Mouse (Mus musculus): ENCODE results near the gene Frmpd3. TPM values are rescaled to one million over a fixed set of nuclear protein-coding genes. Genes with fewer than 3 reads are reported as not detected.
"Not testable (repeated sequence)": the region's sequence is repeated elsewhere in the genome, so short reads cannot be mapped to it uniquely, and the experiment has no call there.

Frmpd3 gene
- 2.8 and 2.9 TPM in 2 replicates for polyA plus RNA-seq (2016; fragmentation: Nextera tagmentation; extraction: Ambion mirVana)

DNA sequence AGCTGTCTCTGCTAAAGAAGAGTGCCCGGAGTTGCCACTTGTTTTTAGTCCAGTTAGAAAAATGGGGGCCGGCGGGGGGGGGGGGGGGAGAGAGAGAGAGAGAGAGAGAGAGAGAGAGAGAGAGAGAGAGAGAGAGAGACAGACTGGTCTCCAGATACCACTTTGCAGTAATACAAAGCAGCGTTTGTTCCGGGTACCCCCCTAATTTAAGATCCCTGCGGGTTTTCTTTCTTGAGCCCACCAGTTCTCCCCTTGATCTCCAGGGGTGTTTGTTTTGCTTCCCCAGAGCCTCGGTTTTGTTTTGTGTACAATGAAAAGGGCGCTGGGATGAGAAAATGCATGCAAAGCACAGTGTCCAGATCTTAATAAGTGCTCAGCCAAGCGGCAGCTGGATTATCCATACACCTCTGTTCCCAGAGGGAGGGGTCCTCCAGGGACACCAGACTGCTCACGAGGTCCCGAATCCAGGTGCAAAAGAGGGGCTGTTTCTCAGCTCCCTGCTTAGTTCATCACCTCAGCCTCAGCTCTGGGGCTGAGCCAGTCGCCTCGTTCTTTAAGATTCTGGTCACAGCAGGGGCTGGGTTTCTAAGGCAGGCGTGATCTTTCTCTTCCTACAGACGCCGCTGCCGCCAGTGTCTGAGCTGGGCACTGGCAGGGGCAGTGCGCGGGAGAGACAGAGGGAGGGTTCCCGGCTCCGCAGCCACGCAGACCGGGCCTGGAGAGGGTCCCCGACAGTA lies at the start of gene Frmpd3:
TSS of gene Frmpd3 (plus strand) at position 608 of the 737 bp plus-strand sequence.
- Histone ChIP-seq H3K9me3 (no peaks in the 10 kb centered on the region), H3K9ac (replicated peaks) (peak within 1 kb of the TSS; percentile 39; the same call in 1 of the 2 replicates), H3K36me3 (no peaks in the 10 kb centered on the region), H3K4me3 (peak within 1 kb of the TSS; percentile 38), H3K4me2 (replicated peaks) (peak within 1 kb of the TSS; percentile 64), H3K27ac (replicated peaks) (0 out of 2 replicates have a peak within 1 kb of the TSS, but pooled peaks have one; percentile 7), H3K4me1 (no peaks in the 10 kb centered on the region), H3K27me3 (peaks cover 67% of the 10 kb centered on the region)
- 23% methylated on average over 23 of the region's 24 CpGs for whole genome bisulfite sequencing
- peak; percentile 90 for ATAC-seq (ENCODE audit: low FRiP score, low read depth)

DNA sequence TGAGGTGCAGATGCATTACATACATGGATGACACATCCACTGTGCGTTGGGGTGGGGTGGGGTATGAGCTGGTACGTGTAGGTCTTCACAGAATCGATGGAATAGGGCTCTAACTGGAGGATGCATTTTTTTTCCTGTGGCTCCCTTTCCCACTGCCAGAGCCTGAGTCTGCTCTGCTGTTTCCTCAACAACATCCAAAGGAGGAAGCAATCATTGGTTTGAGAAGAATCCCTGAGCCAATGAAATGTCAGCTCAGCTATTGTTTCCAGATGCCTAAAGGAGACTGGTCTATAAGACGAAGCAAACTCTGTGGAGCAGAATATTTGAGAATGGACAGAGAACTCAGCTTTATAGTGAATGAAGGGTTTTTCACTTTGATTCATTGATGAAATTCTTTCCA lies 38.3 kb upstream of the Frmpd3 start:
- no peak overlapping the region for H3K9ac ChIP-seq (replicated peaks)
- no peaks in the 10 kb centered on the region for H3K4me1 ChIP-seq
- 81% methylated on average over 4 of the region's 4 CpGs for WGBS
- no peaks in the 10 kb centered on the region for H3K9me3 ChIP-seq
- H3K27ac ChIP-seq (replicated peaks): no peak overlapping the region
- no peak for ATAC-seq (ENCODE audit: low FRiP score, low read depth)
- H3K27me3 ChIP-seq: peaks cover 50% of the 10 kb centered on the region
- H3K4me3 ChIP-seq: no peak overlapping the region
- no peak overlapping the region for H3K4me2 ChIP-seq (replicated peaks)
- H3K36me3 ChIP-seq: no peaks in the 10 kb centered on the region

DNA sequence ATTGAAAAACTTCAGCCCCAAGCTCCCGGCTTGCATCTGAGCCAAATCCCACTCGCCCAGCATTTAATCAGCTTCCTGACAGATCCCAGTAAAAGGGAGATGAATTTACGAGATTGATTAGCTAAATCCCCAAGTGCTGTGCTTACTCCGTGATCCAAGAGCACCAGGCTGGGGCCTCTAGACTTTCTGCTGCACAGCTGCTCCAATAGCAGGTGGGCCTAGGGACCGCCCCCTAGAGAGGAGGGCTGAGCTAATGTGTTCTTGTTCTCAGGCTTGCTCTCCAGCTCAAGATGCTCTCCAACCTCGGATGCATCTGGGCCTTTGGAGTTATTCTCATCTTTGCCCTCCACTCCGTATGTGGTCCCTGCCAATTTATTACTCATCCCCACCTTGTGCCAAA lies 36.4 kb upstream of the Frmpd3 start:
- Histone ChIP-seq H3K27me3 (peaks cover 62% of the 10 kb centered on the region), H3K9ac (replicated peaks) (no peak overlapping the region), H3K4me2 (replicated peaks) (no peak overlapping the region), H3K9me3 (no peaks in the 10 kb centered on the region), H3K4me3 (no peak overlapping the region), H3K36me3 (no peaks in the 10 kb centered on the region), H3K4me1 (no peaks in the 10 kb centered on the region), H3K27ac (replicated peaks) (no peak overlapping the region)
- WGBS: 51% methylated on average over 7 of the region's 7 CpGs
- ATAC-seq (ENCODE audit: low FRiP score, low read depth): no peak

DNA sequence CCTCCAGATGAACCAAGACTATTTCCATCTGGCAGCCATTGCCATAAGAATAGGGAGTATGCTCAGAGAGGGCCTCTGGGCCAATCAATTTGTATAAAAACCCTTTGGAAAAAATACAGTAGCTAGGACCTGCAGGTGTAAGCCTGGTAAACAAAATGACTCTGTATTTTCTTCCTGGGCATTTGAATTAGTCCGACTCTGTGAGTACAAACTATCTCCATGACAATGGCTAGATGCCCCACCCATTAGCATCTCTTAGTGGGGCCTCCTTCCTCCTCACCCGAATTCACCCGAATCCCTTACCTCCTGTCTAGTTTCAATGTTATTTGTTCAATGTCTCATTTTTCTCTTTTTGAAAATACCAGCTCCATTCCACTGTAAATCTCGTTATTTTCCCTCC lies 24.1 kb upstream of the Frmpd3 start:
- Histone ChIP-seq H3K36me3 (no peaks in the 10 kb centered on the region), H3K27me3 (peaks cover 31% of the 10 kb centered on the region)

DNA sequence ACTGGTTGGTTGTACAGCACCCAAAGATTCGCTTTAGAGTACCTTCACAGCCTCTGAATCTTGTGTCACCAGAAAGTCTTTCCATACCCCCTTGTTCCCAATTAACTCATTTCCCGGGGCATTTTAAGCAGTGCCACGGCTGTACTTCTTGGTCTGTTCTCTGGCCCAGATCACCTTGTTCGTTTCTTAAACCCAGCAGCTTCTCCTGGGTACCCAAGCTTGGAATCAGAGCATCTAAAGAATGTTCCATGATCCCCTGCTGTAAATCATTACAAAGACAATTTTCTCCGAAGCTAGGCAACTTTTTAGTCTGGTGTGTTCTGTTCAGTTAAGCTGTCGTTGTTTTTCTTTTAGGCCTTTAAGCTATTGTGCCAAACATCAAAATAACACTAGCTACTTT lies 22.9 kb upstream of the Frmpd3 start:
- no peak for ATAC-seq (ENCODE audit: low FRiP score, low read depth)
- Histone ChIP-seq H3K27ac (replicated peaks) (no peak overlapping the region), H3K9ac (replicated peaks) (no peak overlapping the region), H3K36me3 (no peaks in the 10 kb centered on the region), H3K4me2 (replicated peaks) (no peak overlapping the region), H3K27me3 (peaks cover 30% of the 10 kb centered on the region), H3K4me3 (no peak overlapping the region), H3K9me3 (no peaks in the 10 kb centered on the region), H3K4me1 (no peaks in the 10 kb centered on the region)
- WGBS: 84% methylated on average over 6 of the region's 6 CpGs

More for the DNA sequence above, 24.1 kb upstream of the Frmpd3 start:
- no peak overlapping the region for H3K9ac ChIP-seq (replicated peaks)
- ATAC-seq (ENCODE audit: low FRiP score, low read depth): no peak
- no peaks in the 10 kb centered on the region for H3K9me3 ChIP-seq
- no peak overlapping the region for H3K4me3 ChIP-seq
- H3K4me2 ChIP-seq (replicated peaks): no peak overlapping the region
- 73% methylated on average over 4 of the region's 4 CpGs for WGBS
- H3K4me1 ChIP-seq: no peaks in the 10 kb centered on the region
- H3K27ac ChIP-seq (replicated peaks): no peak overlapping the region

DNA sequence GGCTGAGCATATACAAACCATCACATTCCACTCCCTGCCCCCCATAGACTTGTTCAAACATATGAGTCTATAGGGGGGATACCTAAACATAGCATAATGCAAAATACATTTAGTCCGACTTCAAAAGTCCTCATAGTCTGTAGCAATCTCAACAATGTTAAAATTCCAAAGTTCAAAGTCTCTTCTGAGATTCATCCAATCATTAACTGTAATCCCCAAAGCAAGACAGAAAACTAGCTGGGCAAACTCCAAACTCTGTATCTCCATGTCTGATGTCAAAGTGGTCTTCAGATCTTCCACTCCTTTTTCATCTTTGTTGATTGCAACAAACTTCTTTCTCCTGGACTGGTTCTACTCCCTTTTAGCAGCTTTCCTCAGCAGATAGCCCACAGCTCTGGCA lies 21.4 kb upstream of the Frmpd3 start:
- ATAC-seq (ENCODE audit: low FRiP score, low read depth); H3K36me3 ChIP-seq; H3K27ac ChIP-seq (replicated peaks); H3K9me3 ChIP-seq; H3K4me1 ChIP-seq; H3K9ac ChIP-seq (replicated peaks); H3K4me3 ChIP-seq; H3K4me2 ChIP-seq (replicated peaks): not testable (repeated sequence)
- WGBS: 78% methylated on average over 1 of the region's 1 CpGs
- peaks cover 25% of the 10 kb centered on the region for H3K27me3 ChIP-seq

DNA sequence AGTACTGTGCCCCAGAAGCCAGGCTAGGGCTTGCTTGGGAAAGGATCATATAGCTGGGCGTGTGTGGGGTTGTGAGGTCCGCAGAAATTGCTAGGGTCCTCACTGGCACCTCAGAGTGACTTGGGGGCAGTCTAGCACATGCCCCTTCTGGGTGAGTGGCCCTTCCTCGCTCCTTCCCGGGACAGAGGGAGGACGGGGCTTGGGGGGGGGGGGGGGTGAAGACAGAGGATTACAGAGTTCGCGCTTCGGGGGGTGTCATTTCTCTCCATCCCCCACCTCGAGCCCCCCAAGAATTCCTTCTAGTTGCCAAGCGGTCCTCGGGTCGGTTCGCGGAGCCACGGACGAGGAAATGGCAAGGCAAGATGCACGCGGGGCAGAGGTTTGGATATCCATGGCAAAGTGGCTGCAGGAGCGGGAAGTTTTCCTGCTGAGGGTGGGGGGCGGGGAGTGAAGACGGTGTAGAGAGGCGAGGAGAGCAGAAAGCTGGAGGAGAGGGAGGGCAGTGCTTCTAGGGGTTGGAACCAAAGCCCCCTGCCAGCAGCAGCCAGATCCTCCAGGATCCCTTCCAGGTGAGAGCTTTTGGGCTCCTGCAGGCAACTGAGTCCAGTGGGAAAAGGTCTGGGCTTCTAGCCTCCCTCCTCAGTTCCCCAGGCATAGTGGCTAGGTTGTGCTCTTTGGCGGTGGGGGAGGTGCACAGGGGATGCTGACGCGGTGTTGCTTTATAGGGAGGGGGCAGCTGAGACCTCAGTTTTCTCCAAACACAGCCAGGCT lies 515 bp downstream of the Frmpd3 start:
- Histone ChIP-seq H3K27ac (replicated peaks) (0 out of 2 replicates have a peak overlapping the region, but pooled peaks have one; percentile 7), H3K4me2 (replicated peaks) (peak overlapping the region; percentile 64), H3K36me3 (no peaks in the 10 kb centered on the region), H3K9ac (replicated peaks) (peak overlapping the region; percentile 39; the same call in 1 of the 2 replicates), H3K27me3 (peaks cover 61% of the 10 kb centered on the region), H3K4me3 (peak overlapping the region; percentile 38), H3K4me1 (no peaks in the 10 kb centered on the region), H3K9me3 (no peaks in the 10 kb centered on the region)
- peak; percentile 70; the same call in 1 of the 2 replicates for ATAC-seq (ENCODE audit: low FRiP score, low read depth)
- WGBS: 31% methylated on average over 25 of the region's 25 CpGs

DNA sequence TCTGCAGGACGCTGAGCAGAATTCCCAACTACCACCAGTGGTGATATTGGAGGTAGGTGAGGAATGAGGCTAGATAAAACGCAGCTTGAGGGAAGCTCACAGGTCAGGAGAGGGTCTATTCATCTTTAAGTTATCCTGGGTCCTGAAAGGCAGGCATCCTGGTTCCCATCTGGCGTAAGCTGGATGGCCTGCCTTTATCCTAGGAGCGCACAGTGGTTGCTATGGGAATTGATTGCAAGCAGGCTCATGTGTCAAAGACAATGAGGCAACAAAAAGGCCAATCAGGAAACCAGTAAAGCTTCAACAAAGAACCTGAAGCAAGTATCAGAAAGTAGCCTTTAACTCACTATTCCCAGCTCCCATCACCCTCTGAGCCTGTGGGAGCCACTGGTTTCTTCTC lies 33.6 kb downstream of the Frmpd3 start:
- no peak overlapping the region for H3K9ac ChIP-seq (replicated peaks)
- no peak overlapping the region for H3K4me2 ChIP-seq (replicated peaks)
- no peaks in the 10 kb centered on the region for H3K9me3 ChIP-seq
- no peaks in the 10 kb centered on the region for H3K4me1 ChIP-seq
- peaks cover 47% of the 10 kb centered on the region for H3K27me3 ChIP-seq
- H3K36me3 ChIP-seq: no peaks in the 10 kb centered on the region
- no peak overlapping the region for H3K27ac ChIP-seq (replicated peaks)
- H3K4me3 ChIP-seq: no peak overlapping the region
- ATAC-seq (ENCODE audit: low FRiP score, low read depth): no peak
- 48% methylated on average over 4 of the region's 4 CpGs for WGBS

DNA sequence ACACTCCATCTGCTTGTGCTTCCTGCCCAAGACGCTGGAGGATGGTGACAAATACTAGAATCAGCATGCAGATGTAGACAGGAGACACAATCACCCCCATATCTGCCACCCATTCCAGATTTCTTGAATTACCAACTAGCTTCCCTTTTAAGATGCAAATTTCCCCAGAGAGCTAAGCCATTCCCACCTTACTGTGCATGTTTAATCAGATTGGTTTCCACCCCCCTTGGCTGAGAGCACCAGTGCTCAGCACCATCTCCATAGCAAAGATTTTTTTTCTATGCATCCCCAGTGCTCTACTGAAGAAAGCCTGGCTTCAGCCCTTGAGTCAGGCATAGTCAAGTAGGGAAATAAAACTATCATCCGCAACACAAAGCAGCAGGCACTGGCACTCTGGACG lies 57.9 kb downstream of the Frmpd3 start:
- no peak for ATAC-seq (ENCODE audit: low FRiP score, low read depth)
- 35% methylated on average over 3 of the region's 3 CpGs for WGBS
- peaks cover 39% of the 10 kb centered on the region; the same call in 1 of the 2 replicates for H3K27me3 ChIP-seq

DNA sequence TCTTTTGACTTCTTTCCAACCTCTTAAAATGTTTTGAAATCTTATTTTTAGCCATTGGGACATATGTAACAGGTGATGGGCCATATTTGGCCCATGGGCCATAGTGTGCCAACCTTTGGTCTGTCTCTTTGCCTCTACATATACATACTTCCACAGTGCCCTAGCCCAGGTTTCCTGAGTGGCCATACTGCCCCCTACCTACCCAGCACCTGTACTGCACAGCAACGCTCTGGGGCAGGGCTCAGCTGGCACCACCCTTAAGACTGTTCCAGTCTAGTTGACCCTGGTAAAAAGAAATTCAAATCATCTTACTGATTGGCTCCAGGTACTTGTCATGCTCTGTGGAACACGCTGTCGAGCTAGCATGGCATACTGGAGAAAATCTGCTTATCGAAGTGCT lies 60.8 kb downstream of the Frmpd3 start:
- Histone ChIP-seq H3K36me3 (no peaks in the 10 kb centered on the region), H3K4me2 (replicated peaks) (no peak overlapping the region), H3K27ac (replicated peaks) (no peak overlapping the region), H3K27me3 (peaks cover 49% of the 10 kb centered on the region), H3K9ac (replicated peaks) (no peak overlapping the region), H3K4me3 (no peak overlapping the region), H3K9me3 (no peaks in the 10 kb centered on the region), H3K4me1 (no peaks in the 10 kb centered on the region)
- no peak for ATAC-seq (ENCODE audit: low FRiP score, low read depth)
- WGBS: 41% methylated on average over 4 of the region's 4 CpGs

More for the DNA sequence above, 57.9 kb downstream of the Frmpd3 start:
- no peak overlapping the region for H3K27ac ChIP-seq (replicated peaks)
- no peaks in the 10 kb centered on the region for H3K4me1 ChIP-seq
- H3K9me3 ChIP-seq: no peaks in the 10 kb centered on the region
- no peak overlapping the region for H3K9ac ChIP-seq (replicated peaks)
- H3K4me3 ChIP-seq: no peak overlapping the region
- H3K36me3 ChIP-seq: no peaks in the 10 kb centered on the region
- no peak overlapping the region for H3K4me2 ChIP-seq (replicated peaks)

DNA sequence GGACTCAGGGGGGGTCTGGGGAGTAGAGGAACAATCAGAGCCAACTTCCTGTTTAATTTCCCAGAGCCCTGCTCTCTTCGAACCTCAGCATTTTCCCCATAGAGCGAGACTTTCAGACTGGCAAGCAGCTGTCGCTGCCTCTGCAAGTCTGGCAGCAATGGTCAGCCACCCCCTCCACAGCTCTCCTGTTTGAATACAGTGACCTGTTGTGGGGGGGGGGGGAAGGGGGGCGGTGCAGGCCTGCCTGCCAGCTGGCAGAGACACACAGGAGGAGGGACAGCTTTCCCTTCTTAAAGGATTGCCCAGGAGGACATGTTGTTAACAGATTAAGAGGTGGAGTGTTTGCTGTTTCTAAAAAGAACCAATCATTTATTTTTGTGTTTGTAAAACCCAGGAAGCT lies 64.0 kb downstream of the Frmpd3 start:
- Histone ChIP-seq H3K9ac (replicated peaks) (no peak overlapping the region), H3K27me3 (peaks cover 32% of the 10 kb centered on the region), H3K4me1 (no peaks in the 10 kb centered on the region), H3K4me2 (replicated peaks) (no peak overlapping the region), H3K9me3 (no peaks in the 10 kb centered on the region), H3K4me3 (no peak overlapping the region), H3K27ac (replicated peaks) (no peak overlapping the region), H3K36me3 (no peaks in the 10 kb centered on the region)
- 56% methylated on average over 3 of the region's 4 CpGs for WGBS
- ATAC-seq (ENCODE audit: low FRiP score, low read depth): peak; percentile 62; the same call in 1 of the 2 replicates

DNA sequence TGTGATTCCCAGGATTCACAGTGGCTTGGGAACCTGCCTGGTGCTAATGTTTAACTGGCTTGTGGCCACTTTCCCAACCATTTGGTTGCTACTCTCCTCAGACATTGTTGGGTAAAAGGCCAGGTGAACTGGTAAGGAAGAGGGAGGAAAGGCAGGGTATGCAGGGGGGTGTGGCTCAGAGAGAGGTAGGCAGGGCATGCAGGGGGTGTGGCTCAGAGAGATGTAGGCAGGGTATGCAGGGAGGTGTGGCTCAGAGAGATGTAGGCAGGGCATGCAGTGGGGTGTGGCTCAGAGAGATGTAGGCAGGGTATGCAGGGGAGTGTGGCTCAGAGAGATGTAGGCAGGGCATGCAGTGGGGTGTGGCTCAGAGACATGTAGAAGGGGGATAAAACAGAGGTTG lies 64.4 kb downstream of the Frmpd3 start:
- Histone ChIP-seq H3K4me2 (replicated peaks) (no peak overlapping the region), H3K36me3 (no peaks in the 10 kb centered on the region), H3K4me1 (no peaks in the 10 kb centered on the region), H3K27me3 (peaks cover 32% of the 10 kb centered on the region), H3K4me3 (no peak overlapping the region), H3K27ac (replicated peaks) (no peak overlapping the region), H3K9ac (replicated peaks) (no peak overlapping the region), H3K9me3 (no peaks in the 10 kb centered on the region)
- no peak for ATAC-seq (ENCODE audit: low FRiP score, low read depth)
